Mouse (Mus musculus): ENCODE data around the gene Erbb3. TPM values are rescaled to one million over a fixed set of nuclear protein-coding genes. Genes with fewer than 3 reads are reported as not detected.
"Not testable (repeated sequence)": the region's sequence is repeated elsewhere in the genome, so short reads cannot be mapped to it uniquely, and the experiment has no call there.

The Erbb3 gene
- polyA plus RNA-seq, 1 experiment = 24.9 TPM

GRCm38 (mm10) chr10:128575063-128575462 lies 14.4 kb downstream of the Erbb3 start:
- DNase-seq = no peak
- 84% methylated on average over 2 of the region's 2 CpGs for WGBS

GRCm38 (mm10) chr10:128565788-128566531 lies 23.5 kb downstream of the Erbb3 start, which contains the start of gene Pa2g4:
TSS of gene Pa2g4 (minus strand) at chr10:128565987.
- WGBS = under 1% methylated on average over 58 of the region's 58 CpGs
- no peak for TF ChIP-seq CTCF (IDR thresholded peaks at IDR 0.05; ENCODE audit: insufficient read depth, low read length)
- peak; percentile 88; the same call in 1 of the 2 replicates for TF ChIP-seq POLR2A (IDR thresholded peaks at IDR 0.05; ENCODE audit: borderline replicate concordance, extremely low read depth, low read depth, low read length)
- H3K4me3 ChIP-seq (replicated peaks; ENCODE audit: extremely low read depth, low read depth, low read length) = peak within 1 kb of the TSS; percentile 86

More at GRCm38 (mm10) chr10:128575063-128575462, 14.4 kb downstream of the Erbb3 start:
- Histone ChIP-seq H3K4me3 (replicated peaks; ENCODE audit: extremely low read depth, low read depth, low read length) (no peak overlapping the region), H3K4me1 (ENCODE audit: control insufficient read depth, insufficient read depth, low read length) (no peaks in the 10 kb centered on the region)
- peak; percentile 50 for TF ChIP-seq CTCF (IDR thresholded peaks at IDR 0.05; ENCODE audit: insufficient read depth, low read length)
- no peak for TF ChIP-seq POLR2A (IDR thresholded peaks at IDR 0.05; ENCODE audit: borderline replicate concordance, extremely low read depth, low read depth, low read length)

GRCm38 (mm10) chr10:128565206-128565787 lies 24.2 kb downstream of the Erbb3 start:
- H3K4me3 ChIP-seq (replicated peaks; ENCODE audit: extremely low read depth, low read depth, low read length) = peak overlapping the region; percentile 86
- DNase-seq = no peak
- no peak for TF ChIP-seq CTCF (IDR thresholded peaks at IDR 0.05; ENCODE audit: insufficient read depth, low read length)
- no peak for TF ChIP-seq POLR2A (IDR thresholded peaks at IDR 0.05; ENCODE audit: borderline replicate concordance, extremely low read depth, low read depth, low read length)
- H3K4me1 ChIP-seq (ENCODE audit: control insufficient read depth, insufficient read depth, low read length) = no peaks in the 10 kb centered on the region
- 0% methylated on average over 46 of the region's 46 CpGs for WGBS

More at GRCm38 (mm10) chr10:128565788-128566531, 23.5 kb downstream of the Erbb3 start, which contains the start of gene Pa2g4:
- peak; percentile 96 for DNase-seq
- no peaks in the 10 kb centered on the region for H3K4me1 ChIP-seq (ENCODE audit: control insufficient read depth, insufficient read depth, low read length)

- Histone ChIP-seq H3K4me3 (replicated peaks; ENCODE audit: extremely low read depth, low read depth, low read length) (no peak overlapping the region), H3K4me1 (ENCODE audit: control insufficient read depth, insufficient read depth, low read length) (no peaks in the 10 kb centered on the region)
- TF ChIP-seq POLR2A (IDR thresholded peaks at IDR 0.05; ENCODE audit: borderline replicate concordance, extremely low read depth, low read depth, low read length) (no peak), CTCF (IDR thresholded peaks at IDR 0.05; ENCODE audit: insufficient read depth, low read length) (no peak)
- WGBS = 80% methylated on average over 6 of the region's 6 CpGs
- DNase-seq = no peak
These were observed 25.9 kb downstream of the Erbb3 start for GRCm38 (mm10) chr10:128563544-128563943.

GRCm38 (mm10) chr10:128556963-128557362 lies 32.5 kb downstream of the Erbb3 start:
- 91% methylated on average over 6 of the region's 6 CpGs for WGBS
- DNase-seq = no peak
- no peak for TF ChIP-seq POLR2A (IDR thresholded peaks at IDR 0.05; ENCODE audit: borderline replicate concordance, extremely low read depth, low read depth, low read length)
- TF ChIP-seq CTCF (IDR thresholded peaks at IDR 0.05; ENCODE audit: insufficient read depth, low read length) = no peak

GRCm38 (mm10) chr10:128556286-128556685 lies 33.2 kb downstream of the Erbb3 start:
- no peaks in the 10 kb centered on the region for H3K4me1 ChIP-seq (ENCODE audit: control insufficient read depth, insufficient read depth, low read length)
- no peak for TF ChIP-seq CTCF (IDR thresholded peaks at IDR 0.05; ENCODE audit: insufficient read depth, low read length)
- TF ChIP-seq POLR2A (IDR thresholded peaks at IDR 0.05; ENCODE audit: borderline replicate concordance, extremely low read depth, low read depth, low read length) = no peak
- no peak for DNase-seq
- H3K4me3 ChIP-seq (replicated peaks; ENCODE audit: extremely low read depth, low read depth, low read length) = no peak overlapping the region

More at GRCm38 (mm10) chr10:128556963-128557362, 32.5 kb downstream of the Erbb3 start:
- H3K4me3 ChIP-seq (replicated peaks; ENCODE audit: extremely low read depth, low read depth, low read length) = no peak overlapping the region
- no peaks in the 10 kb centered on the region for H3K4me1 ChIP-seq (ENCODE audit: control insufficient read depth, insufficient read depth, low read length)

GRCm38 (mm10) chr10:128555567-128555966 lies 33.9 kb downstream of the Erbb3 start:
- DNase-seq; H3K4me1 ChIP-seq (ENCODE audit: control insufficient read depth, insufficient read depth, low read length); H3K4me3 ChIP-seq (replicated peaks; ENCODE audit: extremely low read depth, low read depth, low read length): not testable (repeated sequence)
- 84% methylated on average over 1 of the region's 1 CpGs for WGBS

- 86% methylated on average over 11 of the region's 11 CpGs for WGBS
- not testable (repeated sequence) for H3K4me3 ChIP-seq (replicated peaks; ENCODE audit: extremely low read depth, low read depth, low read length); H3K4me1 ChIP-seq (ENCODE audit: control insufficient read depth, insufficient read depth, low read length); DNase-seq
These were observed 39.2 kb downstream of the Erbb3 start for GRCm38 (mm10) chr10:128550144-128550823.

GRCm38 (mm10) chr10:128549682-128550057 lies 39.8 kb downstream of the Erbb3 start:
- DNase-seq; H3K4me3 ChIP-seq (replicated peaks; ENCODE audit: extremely low read depth, low read depth, low read length); H3K4me1 ChIP-seq (ENCODE audit: control insufficient read depth, insufficient read depth, low read length): not testable (repeated sequence)
- 56% methylated on average over 6 of the region's 6 CpGs for WGBS

Measured in lung, adult 2 months (tissue).